Mouse (Mus musculus): Measurements from ENCODE around the gene Dgkq.

The Dgkq gene

GRCm38 (mm10) chr5:108602537-108602936, 66.9 kb downstream of the Dgkq start:
- DNase-seq (ENCODE audit: low spot score in 2 of 2): no peak

- DNase-seq (ENCODE audit: low spot score in 2 of 2): no peak
Observed at GRCm38 (mm10) chr5:108599923-108600322, 69.5 kb downstream of the Dgkq start.

All from thymus, postnatal 10 days (tissue).